Mouse (Mus musculus) erythroblast, embryonic 14.5 days (primary cell): Measurements from ENCODE around the gene Patl2.

Experiments used
- GATA1 ChIP-seq: IDR thresholded peaks from 2 replicates; pipeline ENCODE4 v1.6.1; 2012; ENCODE audit warnings: low read length, inconsistent platforms, mixed read lengths
- TAL1 ChIP-seq: IDR thresholded peaks from 3 replicates; pipeline ENCODE4 v1.6.1; 2012; ENCODE audit warnings: low read length, inconsistent platforms, mixed read lengths

DNA sequence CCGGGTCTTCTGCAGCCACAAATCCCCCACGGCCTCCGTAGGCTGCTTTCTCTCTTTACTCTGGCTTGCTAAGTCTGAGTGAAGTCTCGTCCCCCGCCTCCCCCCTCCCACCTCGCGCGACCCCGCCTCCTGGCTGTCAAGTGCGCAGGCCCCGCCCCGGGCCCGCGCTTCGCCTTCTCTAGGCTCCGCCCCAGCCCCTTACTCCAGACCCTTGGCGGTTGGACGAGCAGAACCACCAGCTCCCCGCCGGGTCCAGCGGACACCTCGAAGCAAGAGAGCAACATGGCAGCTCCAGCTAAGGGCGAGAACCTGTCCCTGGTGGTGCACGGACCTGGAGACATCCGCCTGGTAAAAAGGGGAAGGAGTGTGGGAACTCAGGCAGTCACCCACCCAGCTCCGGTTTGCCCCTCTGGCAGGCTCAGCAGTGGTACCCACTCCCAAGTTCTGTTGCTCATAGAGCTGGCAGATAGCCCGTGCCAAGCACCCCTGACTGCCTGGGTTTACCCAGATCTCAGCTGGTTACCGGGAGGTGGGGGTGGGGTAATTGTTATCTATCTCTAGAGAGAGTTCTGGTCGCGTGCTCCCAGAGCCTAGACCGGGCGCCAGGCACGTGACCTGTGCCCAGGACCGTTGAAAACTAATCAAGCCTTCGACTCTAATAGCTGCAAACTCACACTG is 48.8 kb upstream of the Patl2 start, which contains the start of gene Sord:
- TF ChIP-seq TAL1 (no peak), GATA1 (peak; percentile 41; the same call in 1 of the 2 replicates)
